Mouse (Mus musculus) ES-E14 (cell line): ENCODE data around the gene Cers2.

Source experiments
- MAFK ChIP-seq: IDR thresholded peaks from 2 replicates; pipeline ENCODE4 v1.6.1; 2014; ENCODE audit warnings: mild to moderate bottlenecking, low read depth, low read length, inconsistent platforms; ENCODE audit not compliant: insufficient read depth
- ZC3H11A ChIP-seq: IDR thresholded peaks from 2 replicates; pipeline ENCODE4 v1.6.1; 2012; ENCODE audit warnings: low read depth, mild to moderate bottlenecking, inconsistent platforms, low read length, borderline replicate concordance
- ZNF384 ChIP-seq: IDR thresholded peaks from 2 replicates; pipeline ENCODE4 v1.6.1; 2012; ENCODE audit warnings: low read depth, low read length, inconsistent platforms

GRCm38 (mm10) chr3:95307100-95307499, 7.5 kb upstream of the Cers2 start, which contains the start of gene Anxa9:
- TF ChIP-seq MAFK = no peak
- no peak for TF ChIP-seq ZNF384
- TF ChIP-seq ZC3H11A = no peak
